Mouse (Mus musculus) urinary bladder, postnatal 25 days (tissue): ENCODE measurements around the gene Gnat2.

Source experiments
- DNase-seq: peaks from one replicate; pipeline ENCODE4 v3.0.0; 2022; ENCODE audit warnings: low spot score

The Gnat2 gene

GRCm38 (mm10) chr3:108121101-108121500 is 28.5 kb downstream of the Gnat2 start:
- DNase-seq: no peak

- DNase-seq: no peak
Measured at GRCm38 (mm10) chr3:108123242-108123641, 30.7 kb downstream of the Gnat2 start.

- no peak for DNase-seq
Measured at GRCm38 (mm10) chr3:108124131-108124530, 31.5 kb downstream of the Gnat2 start.

- no peak for DNase-seq
Measured at GRCm38 (mm10) chr3:108126327-108126726, 33.7 kb downstream of the Gnat2 start.

- DNase-seq: no peak
Measured at GRCm38 (mm10) chr3:108128520-108128919, 35.9 kb downstream of the Gnat2 start.

GRCm38 (mm10) chr3:108129367-108129766 is 36.8 kb downstream of the Gnat2 start:
- no peak for DNase-seq

- DNase-seq: no peak
Measured at GRCm38 (mm10) chr3:108129804-108130203, 37.2 kb downstream of the Gnat2 start.

GRCm38 (mm10) chr3:108131216-108131615 is 38.6 kb downstream of the Gnat2 start:
- no peak for DNase-seq

GRCm38 (mm10) chr3:108131821-108132220 is 39.2 kb downstream of the Gnat2 start:
- DNase-seq: no peak

- no peak for DNase-seq
Measured at GRCm38 (mm10) chr3:108132484-108132883, 39.9 kb downstream of the Gnat2 start.

GRCm38 (mm10) chr3:108134701-108135100 is 42.1 kb downstream of the Gnat2 start:
- no peak for DNase-seq

GRCm38 (mm10) chr3:108139113-108139512 is 46.5 kb downstream of the Gnat2 start:
- DNase-seq: no peak

GRCm38 (mm10) chr3:108140786-108141185 is 48.2 kb downstream of the Gnat2 start:
- DNase-seq: no peak

- peak; percentile 86 for DNase-seq
Measured at GRCm38 (mm10) chr3:108145534-108146445, 53.2 kb downstream of the Gnat2 start, which contains the start of gene Gnai3. TSS of gene Gnai3 (minus strand) at chr3:108146146.

GRCm38 (mm10) chr3:108146671-108147070 is 54.1 kb downstream of the Gnat2 start:
- DNase-seq: no peak

- DNase-seq: peak; percentile 84
Measured at GRCm38 (mm10) chr3:108147386-108148235, 55.0 kb downstream of the Gnat2 start.
